Mouse (Mus musculus): ENCODE data around the gene Btbd35f24. TPM values are rescaled to one million over a fixed set of nuclear protein-coding genes. Genes with fewer than 3 reads are reported as not detected.
"Not testable (repeated sequence)": the region's sequence is repeated elsewhere in the genome, so short reads cannot be mapped to it uniquely, and the experiment has no call there.

Gene Btbd35f24
- not detected in 2 replicates for polyA plus RNA-seq (2015; fragmentation: Nextera tagmentation; extraction: Ambion mirVana)

DNA sequence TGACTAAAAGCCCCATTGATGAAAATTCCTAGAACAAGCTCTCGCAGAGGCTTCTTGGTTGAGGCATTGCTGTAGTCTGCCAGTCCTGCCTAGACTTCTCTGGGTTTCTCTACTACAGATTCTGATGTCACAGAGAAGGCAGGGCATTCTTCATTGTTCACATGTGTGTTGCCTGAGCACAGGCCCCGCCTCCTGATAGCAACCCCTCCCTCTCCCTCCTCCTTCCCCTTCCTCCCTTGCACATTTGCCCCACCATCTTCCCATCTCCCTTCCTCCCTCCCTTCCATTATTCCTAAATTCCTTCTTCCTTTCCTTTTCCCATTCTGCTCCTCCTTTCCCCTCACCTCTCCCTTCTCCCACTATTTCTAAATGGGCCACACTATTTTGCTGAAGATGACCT, at the start of gene Btbd35f24:
Gene Btbd35f24 (minus strand): TSS at position 101 of the 400 bp plus-strand sequence.
- not testable (repeated sequence) for ATAC-seq

More for the DNA sequence above, at the start of gene Btbd35f24:
- H3K27me3 ChIP-seq (replicated peaks; ENCODE audit: control insufficient read depth, insufficient read depth, low read length); H3K9ac ChIP-seq (ENCODE audit: low read depth, low read length); H3K4me3 ChIP-seq (ENCODE audit: low read length); H3K27ac ChIP-seq (ENCODE audit: low read length); H3K9me3 ChIP-seq (ENCODE audit: control insufficient read depth, low read length); H3K36me3 ChIP-seq (ENCODE audit: control insufficient read depth, insufficient read depth, low read length); H3K4me1 ChIP-seq (ENCODE audit: control insufficient read depth, insufficient read depth, low read length); H3K4me2 ChIP-seq (ENCODE audit: low read depth, low read length): not testable (repeated sequence)
- WGBS = 83% methylated on average over 1 of the region's 2 CpGs

Other genes with a start within 250 kb of the Btbd35f24 start
- gene Btbd35f23, start 119.0 kb downstream of the Btbd35f24 start, polyA plus RNA-seq (2015; fragmentation: Nextera tagmentation; extraction: Ambion mirVana) = not detected in 2 replicates
- gene Btbd35f11, start 247.9 kb upstream of the Btbd35f24 start, polyA plus RNA-seq (2015; fragmentation: Nextera tagmentation; extraction: Ambion mirVana) = not detected in 2 replicates